Mouse (Mus musculus) CD4-positive, CD25-positive, alpha-beta regulatory T cell, adult 2 months (primary cell): ENCODE data around the gene D630045J12Rik.

Experiments used
- DNase-seq: peaks from one replicate; pipeline ENCODE4 v3.0.0-alpha.2; 2012; ENCODE audit warnings: low read depth, low spot score

Gene D630045J12Rik

DNA sequence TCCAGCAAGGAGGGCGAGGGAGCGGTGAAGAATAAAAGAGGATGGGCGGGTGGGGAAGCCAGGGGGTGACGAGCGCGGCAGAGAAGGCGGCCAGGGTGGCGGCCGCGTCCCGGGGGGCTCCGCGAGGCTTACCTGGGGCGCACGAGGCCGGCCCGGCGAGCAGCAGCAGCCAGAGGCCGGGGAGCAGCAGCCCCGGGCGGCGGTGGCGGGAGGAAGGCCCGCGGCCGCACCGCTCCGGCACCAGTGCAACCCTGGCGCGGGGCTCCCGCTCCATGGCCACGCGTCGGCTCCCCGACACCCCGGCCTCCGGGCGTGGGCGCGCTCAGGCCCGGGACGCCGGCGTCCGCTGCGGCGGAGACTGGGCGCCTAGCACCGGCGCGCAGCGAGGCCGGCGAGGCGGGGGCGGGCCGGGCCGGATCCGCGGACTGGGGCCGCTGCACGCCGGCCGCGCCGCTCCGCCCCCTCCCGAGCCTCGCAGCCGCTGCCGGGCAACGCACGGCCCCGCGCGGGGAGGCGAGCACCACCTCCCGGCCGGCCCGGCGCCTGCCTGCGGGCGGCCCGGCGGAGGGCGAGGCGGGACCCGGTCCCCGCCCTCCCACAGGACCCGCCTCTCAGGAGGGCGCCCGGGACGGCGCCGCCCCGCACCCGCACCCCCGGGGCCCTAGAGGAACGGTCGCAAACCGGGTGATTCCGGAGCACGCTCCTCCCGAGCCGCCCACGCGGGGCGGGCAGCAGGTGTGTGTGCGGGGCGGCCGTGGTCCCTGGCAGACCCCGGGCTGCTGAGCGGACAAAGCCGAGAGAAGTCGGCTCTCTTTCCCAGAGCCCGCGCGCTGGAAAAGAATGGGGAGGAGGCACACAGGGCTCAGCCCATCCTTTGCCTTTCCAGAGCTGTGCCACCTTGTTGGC lies at the start of gene D630045J12Rik:
TSS of gene D630045J12Rik (minus strand) at position 274 of the 906 bp plus-strand sequence.
- DNase-seq, result peak; percentile 67

GRCm38 (mm10) chr6:38298761-38299401 lies 45.1 kb upstream of the D630045J12Rik start, which contains the start of gene Zc3hav1l:
Gene Zc3hav1l, minus strand, starts transcription at chr6:38299259.
- peak; percentile 65 for DNase-seq

DNA sequence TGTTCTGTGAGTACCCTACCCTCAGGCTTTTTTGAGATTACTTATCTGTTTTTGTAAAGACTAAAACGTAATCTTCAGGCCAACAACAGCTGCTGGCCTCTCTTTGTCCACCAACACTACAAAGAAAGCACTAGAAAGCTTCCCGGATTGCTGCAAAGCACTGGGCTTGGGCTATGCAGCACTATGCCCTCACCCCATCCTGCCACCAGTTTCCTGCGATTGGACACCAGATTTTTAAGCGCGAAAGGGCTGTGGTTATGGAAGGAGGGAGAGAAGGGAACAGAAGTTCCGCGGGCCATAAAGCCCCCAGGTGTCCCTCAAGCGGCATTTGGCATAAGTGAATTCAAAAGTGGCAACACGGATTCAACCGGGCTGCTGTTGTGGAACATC lies 44.4 kb upstream of the D630045J12Rik start:
- no peak for DNase-seq

DNA sequence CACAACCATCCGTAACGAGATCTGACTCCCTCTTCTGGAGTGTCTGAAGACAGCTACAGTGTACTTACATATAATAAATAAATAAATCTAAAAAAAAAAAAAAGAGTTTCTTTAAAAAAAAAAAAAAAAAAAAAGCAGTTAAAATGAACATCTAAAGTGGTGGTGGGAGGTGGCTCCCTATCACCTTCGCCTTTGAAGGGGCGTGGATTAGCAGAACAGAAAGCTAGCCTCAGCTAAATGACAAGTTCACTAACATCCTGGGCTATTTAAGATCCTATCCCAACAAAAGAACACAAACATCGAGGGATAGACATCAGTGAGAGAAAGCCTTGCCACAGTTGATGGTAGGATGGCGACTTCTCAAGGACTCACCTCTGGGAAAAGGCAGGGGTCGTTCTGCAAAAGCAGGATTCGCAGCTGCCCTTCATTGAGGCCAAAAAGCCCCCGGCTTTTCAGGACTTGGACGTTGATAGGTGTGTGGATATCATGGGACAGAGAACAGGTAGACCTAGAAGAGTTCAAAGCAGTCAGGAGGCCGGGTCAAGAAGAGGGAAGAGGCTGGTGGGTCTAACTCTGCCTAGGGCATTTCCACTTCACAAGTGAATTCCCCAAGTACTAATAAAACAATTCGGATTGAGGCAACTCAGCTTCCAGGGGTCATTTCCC lies 43.9 kb upstream of the D630045J12Rik start:
- no peak for DNase-seq

GRCm38 (mm10) chr6:38293708-38294107 lies 39.9 kb upstream of the D630045J12Rik start:
- no peak for DNase-seq

- no peak for DNase-seq
Observed at GRCm38 (mm10) chr6:38292871-38293646, 39.2 kb upstream of the D630045J12Rik start.

DNA sequence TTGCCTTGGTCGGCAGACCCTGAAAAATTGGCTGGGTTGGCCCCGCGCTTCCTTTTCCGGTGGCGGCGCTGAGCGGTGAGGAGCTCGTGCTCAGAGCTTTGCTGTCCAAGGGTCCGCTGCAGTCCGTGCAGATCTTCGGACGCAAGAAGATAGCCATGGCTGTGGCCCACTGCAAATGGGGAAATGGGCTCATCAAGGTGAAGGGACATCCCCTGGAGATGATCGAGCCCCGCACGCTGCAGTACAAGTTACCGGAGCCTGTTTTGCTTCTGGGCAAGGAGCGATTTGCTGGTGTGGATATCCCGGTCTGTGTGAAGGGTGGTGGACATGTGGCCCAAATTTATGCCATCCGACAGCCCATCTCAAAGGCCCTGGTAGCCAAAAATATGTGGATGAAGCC lies 30.6 kb upstream of the D630045J12Rik start:
- DNase-seq, result no peak

DNA sequence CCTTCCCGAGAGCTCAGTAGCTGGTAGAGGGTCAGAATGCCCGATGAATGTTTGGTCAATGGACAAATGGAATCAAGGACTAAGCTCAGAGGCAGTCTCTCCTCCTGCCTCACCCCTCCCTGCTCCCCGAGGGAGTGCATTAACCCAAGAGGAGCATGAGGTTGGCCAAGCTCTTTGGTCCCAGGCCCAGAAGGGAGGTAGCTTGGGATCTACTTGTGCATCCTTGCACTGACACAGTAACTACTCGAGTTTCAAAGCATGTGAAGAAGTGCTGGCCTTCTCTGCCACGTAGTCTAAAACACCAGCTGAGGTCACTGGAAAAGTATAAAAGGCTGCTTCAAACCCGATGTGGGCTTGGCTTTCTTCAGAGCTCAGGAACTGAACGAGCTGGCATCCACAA lies 10.7 kb upstream of the D630045J12Rik start:
- no peak for DNase-seq

- no peak for DNase-seq
Observed at GRCm38 (mm10) chr6:38263393-38264159, 9.8 kb upstream of the D630045J12Rik start.

GRCm38 (mm10) chr6:38261877-38262276 lies 8.1 kb upstream of the D630045J12Rik start:
- DNase-seq, result no peak

DNA sequence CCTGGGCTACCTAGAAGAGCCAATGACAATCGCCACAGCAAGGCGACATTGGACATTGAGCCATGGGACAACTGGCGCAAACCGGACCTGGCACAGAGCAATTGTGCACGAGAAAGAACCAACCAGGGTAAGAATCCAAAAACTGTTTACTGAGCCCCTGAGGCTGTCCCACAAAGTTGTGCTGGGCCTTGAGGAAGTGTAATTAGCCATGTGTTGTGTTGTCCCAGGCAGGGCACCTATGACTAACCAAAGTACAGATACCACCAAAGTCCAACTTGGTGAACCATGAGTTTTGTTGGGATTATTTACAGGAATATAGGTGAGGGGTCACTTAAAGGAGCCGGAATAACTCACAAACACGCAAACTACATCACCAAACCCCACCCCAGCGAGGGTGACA lies 3.7 kb upstream of the D630045J12Rik start:
- no peak for DNase-seq

GRCm38 (mm10) chr6:38256793-38257192 lies 3.0 kb upstream of the D630045J12Rik start:
- no peak for DNase-seq

- DNase-seq, result no peak
Observed at GRCm38 (mm10) chr6:38255794-38256193, 2.0 kb upstream of the D630045J12Rik start.

DNA sequence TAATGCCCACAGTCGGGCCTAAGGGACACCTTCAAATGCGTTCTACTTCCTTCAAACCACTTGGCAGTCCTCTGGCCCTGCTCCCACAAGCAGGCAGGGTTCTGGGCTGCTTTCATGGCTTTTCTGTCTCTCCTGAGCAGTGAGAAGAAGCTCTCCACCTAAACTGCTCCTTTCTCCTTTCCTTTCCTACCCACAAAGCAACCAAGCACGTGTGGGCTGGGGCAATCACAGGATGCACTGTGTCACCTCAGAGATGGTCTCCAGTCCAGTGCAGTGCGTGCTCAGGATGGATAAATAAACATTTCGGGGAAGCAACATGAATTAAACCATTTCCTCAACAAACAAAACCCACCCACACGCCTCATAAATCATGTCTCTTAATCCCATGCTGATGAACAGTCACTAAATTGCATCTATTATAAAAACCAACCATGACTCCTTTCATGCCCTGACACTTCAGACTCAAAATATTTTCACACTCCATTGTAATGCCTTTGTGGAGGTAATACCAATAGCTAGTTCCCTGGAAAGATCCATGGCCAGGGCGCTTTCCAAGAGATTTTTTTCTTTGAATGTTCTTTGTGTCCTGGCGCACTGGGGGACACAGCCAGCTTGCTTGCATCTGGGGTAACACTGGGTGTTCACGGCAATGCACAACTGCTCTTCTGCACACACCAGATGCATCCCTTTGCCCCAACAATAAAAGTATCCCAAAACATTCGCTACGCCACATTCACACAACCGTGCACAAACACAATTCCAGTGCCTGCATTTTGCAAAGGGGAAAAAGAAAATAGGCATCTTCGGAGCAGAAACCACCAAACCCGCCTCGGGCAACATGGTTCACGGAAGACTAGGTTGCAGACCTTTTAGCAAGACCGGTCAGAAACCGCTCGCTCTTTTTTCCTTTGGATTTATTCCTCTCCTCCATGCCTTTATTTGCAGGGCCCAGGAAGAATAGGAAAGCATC lies 758 bp downstream of the D630045J12Rik start:
- no peak for DNase-seq

GRCm38 (mm10) chr6:38252139-38252538 lies 1.7 kb downstream of the D630045J12Rik start:
- DNase-seq, result no peak

- no peak for DNase-seq
Observed at GRCm38 (mm10) chr6:38251464-38251863, 2.3 kb downstream of the D630045J12Rik start.

GRCm38 (mm10) chr6:38247362-38247761 lies 6.4 kb downstream of the D630045J12Rik start:
- no peak for DNase-seq

GRCm38 (mm10) chr6:38244806-38245205 lies 9.0 kb downstream of the D630045J12Rik start:
- no peak for DNase-seq

DNA sequence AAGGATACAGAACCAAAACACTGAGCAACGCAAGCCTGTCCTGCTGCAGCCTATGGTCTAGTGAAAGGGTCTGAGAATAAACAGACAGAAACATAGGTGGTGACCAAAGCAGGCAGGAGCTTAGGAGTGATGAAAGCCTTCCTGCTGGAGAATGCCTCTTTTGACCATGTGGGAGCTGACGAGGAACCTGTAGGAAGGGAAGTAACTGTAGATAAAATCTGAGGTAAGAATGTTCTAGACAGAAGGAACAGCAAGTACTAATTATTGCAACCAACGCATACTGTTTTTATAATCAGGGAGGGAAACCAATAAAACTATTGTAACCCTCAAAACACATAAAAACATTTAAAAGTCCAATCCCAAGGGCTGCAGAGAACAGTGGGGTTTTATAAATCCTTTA lies 9.6 kb downstream of the D630045J12Rik start:
- DNase-seq, result no peak
